Mouse (Mus musculus): Measurements from ENCODE around the gene Gemin7. TPM values are rescaled to one million over a fixed set of nuclear protein-coding genes. Genes with fewer than 3 reads are reported as not detected.
A peak's percentile ranks its signal among the peaks of the same experiment; 100 is the strongest.

Gene Gemin7
- total RNA-seq, 2 experiments from 2014 or later, result 72.9 to 81.2 TPM

GRCm38 (mm10) chr7:19549394-19549793 lies 28.0 kb downstream of the Gemin7 start:
- DNase-seq (ENCODE audit: low spot score), result no peak

DNA sequence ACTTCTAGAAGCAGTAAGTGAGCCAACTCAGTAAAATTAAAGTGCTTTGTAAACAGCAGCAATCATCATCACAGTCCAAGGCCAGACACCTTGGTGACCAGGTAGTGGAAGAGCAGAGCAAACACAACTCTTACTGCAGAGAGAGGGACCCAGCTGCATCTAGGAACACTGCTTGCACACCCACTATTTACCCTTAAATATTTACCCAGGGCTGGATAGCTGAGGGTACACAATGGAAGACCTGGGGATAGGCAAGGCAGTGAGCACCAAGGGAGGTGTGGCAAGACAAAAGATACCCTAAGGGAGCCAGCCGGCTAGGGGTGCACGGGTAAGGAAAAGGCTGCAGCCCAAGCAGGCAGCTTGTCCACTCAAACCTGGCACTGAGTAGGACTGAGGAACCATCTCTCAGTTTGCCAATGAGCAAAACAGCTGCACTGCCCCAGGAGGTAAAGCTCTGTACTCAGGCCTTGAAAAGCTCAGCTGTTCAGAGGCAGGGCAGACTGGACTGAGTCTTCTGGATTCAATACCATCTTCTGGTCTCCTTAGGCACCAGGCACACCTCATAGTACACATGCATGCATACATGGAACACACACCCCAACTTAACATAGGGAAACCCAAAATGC lies 29.9 kb downstream of the Gemin7 start:
- no peak for DNase-seq (ENCODE audit: low spot score)

DNA sequence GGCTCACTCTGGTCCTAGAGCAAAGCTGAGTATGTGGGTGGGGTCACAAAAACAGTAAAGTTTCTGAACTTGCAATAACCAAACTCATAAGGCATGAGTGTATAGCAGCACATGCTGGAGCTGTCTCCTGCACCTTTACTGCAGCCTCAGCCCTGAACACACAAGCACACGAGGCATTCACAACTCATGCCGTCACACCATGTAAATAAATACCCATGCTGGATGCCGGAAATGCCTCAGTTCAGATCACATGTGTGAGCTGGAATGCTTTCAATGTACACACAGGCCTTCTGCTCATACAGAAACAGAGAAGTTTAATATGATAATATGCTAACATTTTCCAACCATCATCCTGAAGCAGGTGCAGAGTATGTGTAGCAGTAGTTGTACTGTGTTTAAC lies 31.4 kb downstream of the Gemin7 start:
- DNase-seq (ENCODE audit: low spot score), result no peak

DNA sequence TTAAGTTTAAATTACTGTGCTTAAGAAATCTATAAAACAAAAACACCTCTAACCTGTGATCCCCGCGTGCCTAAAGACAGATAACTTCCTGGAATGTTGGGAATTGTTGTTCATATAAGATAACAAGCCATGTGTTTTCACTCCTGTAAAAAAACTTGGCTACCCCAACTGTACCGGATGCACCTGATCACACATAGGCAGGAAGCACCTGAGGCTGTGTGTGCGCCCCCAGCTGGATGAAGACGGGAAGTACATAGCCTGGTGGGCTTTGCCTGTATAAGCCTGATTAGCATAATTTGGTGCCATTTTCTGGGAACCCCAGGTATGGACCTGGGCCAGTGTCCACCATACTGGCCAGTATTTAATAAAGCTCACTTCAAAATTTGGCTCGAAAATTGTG lies 33.8 kb downstream of the Gemin7 start:
- no peak for DNase-seq (ENCODE audit: low spot score)

DNA sequence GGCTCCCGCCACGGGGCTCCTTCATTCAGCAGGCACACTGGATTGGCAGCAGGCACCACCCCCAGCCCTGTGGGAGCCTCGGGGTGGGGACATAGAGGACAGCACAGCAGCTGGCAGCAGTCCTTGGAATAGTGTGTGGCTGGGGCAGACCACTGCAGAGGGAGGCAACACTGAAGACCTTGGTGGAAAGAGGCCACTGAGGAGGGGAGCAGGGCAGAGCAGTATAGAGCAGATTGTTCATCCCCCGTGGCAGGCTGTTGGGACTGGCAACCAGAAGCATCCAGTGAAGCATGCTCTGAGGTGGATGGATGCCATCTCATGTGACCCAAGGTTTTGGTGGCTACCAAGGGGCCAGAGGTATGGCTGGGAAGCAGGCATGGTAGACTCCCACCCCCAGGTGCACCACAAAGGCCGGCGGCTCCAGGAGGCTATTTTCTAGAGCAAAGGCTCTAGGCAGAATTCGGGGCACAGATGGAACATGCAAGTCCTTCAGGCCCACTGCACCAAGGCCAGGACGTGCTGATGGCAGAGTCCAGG lies 35.2 kb downstream of the Gemin7 start:
- DNase-seq (ENCODE audit: low spot score), result no peak

- DNase-seq (ENCODE audit: low spot score), result no peak
These were observed 35.7 kb downstream of the Gemin7 start for GRCm38 (mm10) chr7:19541681-19542154.

DNA sequence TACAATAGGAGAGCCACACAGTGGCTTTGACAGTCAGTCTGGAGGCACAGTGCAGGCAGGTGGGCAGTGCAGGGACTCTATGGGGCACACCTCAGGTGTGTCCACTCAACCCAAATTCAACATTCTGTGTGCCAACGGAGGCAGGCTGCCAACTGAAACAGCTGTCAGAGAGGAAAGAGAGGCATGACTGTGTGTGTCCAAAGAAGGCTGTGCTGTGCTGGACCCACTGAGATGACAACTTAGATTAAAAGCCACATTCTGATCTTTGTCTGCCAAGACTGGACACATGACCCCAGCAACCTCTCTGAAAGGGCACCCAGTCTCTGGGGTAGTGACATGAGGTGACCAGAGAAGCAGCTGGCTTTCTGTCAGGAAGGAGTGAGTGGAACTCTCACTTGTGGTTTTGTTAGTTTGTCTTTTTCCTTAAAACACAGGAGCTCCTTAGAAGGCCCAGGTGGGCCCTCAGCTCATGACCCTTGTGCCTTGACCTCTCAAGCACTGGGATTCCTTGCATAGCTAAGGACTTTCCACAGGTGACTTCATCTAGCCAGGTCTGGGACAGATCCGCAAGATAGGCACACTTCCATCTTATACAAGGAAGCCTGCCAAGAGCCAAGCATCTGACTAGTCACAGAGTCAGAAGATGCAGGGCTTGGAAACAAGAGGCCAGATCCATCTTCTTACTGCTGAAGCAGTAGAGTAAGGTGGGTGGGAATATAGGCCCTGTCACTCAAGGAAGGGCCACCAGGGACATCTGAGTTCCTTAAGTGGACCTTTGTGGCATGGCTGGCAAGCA lies 36.4 kb downstream of the Gemin7 start:
- DNase-seq (ENCODE audit: low spot score), result peak; percentile 44

GRCm38 (mm10) chr7:19534676-19535075 lies 42.7 kb downstream of the Gemin7 start:
- no peak for DNase-seq (ENCODE audit: low spot score)

GRCm38 (mm10) chr7:19532240-19532639 lies 45.2 kb downstream of the Gemin7 start:
- no peak for DNase-seq (ENCODE audit: low spot score)

- DNase-seq (ENCODE audit: low spot score), result no peak
These were observed 46.3 kb downstream of the Gemin7 start for GRCm38 (mm10) chr7:19531077-19531476.

GRCm38 (mm10) chr7:19525105-19525481 lies 52.3 kb downstream of the Gemin7 start:
- DNase-seq (ENCODE audit: low spot score), result no peak

DNA sequence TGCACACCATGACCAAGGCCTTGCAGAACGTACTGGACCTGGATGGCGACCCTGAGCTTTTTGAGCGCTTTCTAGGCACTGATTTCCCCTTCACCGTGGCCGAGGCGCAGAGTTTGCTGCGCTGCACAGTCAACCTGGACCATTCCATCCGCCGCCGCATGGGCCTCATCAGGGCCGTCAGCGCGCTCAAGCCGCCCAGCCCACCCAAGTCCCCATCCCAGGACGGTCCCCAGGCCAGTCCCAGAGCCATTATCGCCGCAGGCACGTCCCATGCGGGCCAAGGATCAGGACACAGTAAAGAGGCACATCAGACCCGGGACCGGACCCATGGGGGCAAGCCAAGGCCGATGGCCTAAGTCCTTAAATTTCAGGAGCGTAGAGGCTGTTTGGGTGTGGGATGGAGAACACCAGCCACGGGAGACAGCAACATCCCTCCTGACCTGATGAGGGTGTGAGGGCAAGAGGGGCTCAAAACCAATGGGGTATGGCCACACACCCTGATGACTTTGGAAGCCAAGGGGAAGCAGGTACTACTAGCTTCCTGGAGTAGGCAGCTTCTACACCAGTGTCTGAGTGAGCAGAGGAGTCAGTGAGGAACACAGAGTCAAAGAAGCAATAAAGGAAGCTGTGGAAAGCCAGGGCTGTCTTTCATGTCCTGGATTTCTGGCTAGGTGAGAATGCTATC lies 52.8 kb downstream of the Gemin7 start:
- no peak for DNase-seq (ENCODE audit: low spot score)

GRCm38 (mm10) chr7:19523757-19524419 lies 53.5 kb downstream of the Gemin7 start:
- DNase-seq (ENCODE audit: low spot score), result peak; percentile 39

GRCm38 (mm10) chr7:19523017-19523756 lies 54.2 kb downstream of the Gemin7 start:
- no peak for DNase-seq (ENCODE audit: low spot score)

GRCm38 (mm10) chr7:19520032-19520431 lies 57.4 kb downstream of the Gemin7 start:
- DNase-seq (ENCODE audit: low spot score), result no peak

GRCm38 (mm10) chr7:19517652-19518365 lies 59.6 kb downstream of the Gemin7 start, which contains the start of gene Nkpd1:
Gene Nkpd1 (plus strand): TSS chr7:19517838.
- DNase-seq (ENCODE audit: low spot score), result no peak

Measured in gastrocnemius, adult 18-20 months (tissue).